Mouse (Mus musculus) brain, embryonic 14.5 days (tissue): ENCODE results near the gene Gm16223.

Source experiments
- CTCF ChIP-seq: fragments of 200-500 bp; IDR thresholded peaks from 2 replicates; pipeline ENCODE4 v1.5.1; 2012; ENCODE audit warnings: inconsistent platforms, mild to moderate bottlenecking, moderate library complexity, borderline replicate concordance; ENCODE audit not compliant: insufficient read depth, insufficient read length; ENCODE audit errors: extremely low read depth
- POLR2A ChIP-seq: fragments of 200-500 bp; IDR thresholded peaks from 2 replicates; pipeline ENCODE4 v1.6.1; 2012; ENCODE audit warnings: mild to moderate bottlenecking, inconsistent platforms, borderline replicate concordance; ENCODE audit not compliant: poor library complexity, insufficient read depth, insufficient read length, severe bottlenecking; ENCODE audit errors: extremely low read depth

DNA sequence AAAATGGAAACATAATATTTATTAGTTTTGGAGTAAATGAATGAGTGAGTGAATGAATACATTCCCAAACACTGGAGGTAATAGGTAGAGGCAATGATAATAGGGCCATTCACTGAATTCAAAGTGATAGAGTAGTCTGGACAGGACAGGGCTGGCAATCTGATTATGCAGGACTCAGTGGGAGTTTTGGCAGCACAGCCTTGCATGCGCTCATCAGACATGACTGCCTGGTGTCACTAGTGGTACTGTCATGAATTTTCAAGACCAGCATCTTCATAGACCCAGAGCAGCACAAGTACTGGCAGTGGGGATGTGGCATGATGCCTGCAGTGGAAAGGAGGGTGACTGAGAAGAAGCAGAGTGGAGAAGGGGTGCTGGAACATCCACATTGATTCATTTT is 157.1 kb downstream of the Gm16223 start:
- TF ChIP-seq POLR2A (no peak), CTCF (no peak)
